Mouse (Mus musculus) embryonic facial prominence, embryonic 15.5 days (tissue): ENCODE measurements around the gene Zfp583. TPM values are rescaled to one million over a fixed set of nuclear protein-coding genes. Genes with fewer than 3 reads are reported as not detected.
"Not testable (repeated sequence)": the region's sequence is repeated elsewhere in the genome, so short reads cannot be mapped to it uniquely, and the experiment has no call there.

Experiments
- ATAC-seq: fragments of 200-750 bp; cut with Nextera tagmentation; 2 replicates; pipeline ENCODE4 v1.8.0; 2017; ENCODE audit warnings: low read depth, moderate TSS enrichment; ENCODE audit not compliant: insufficient number of reproducible peaks, low FRiP score, low TSS enrichment
- H3K27ac ChIP-seq: fragments of 300-500 bp; sonication (generic); replicated peaks from 2 replicates; pipeline ENCODE4 v1.5.1; 2015; ENCODE audit warnings: mild to moderate bottlenecking, inconsistent platforms
- H3K27me3 ChIP-seq: fragments of 300-500 bp; sonication (generic); 2 replicates; pipeline ENCODE4 v1.6.1; 2015; ENCODE audit warnings: inconsistent platforms
- H3K36me3 ChIP-seq: fragments of 300-500 bp; sonication (generic); 2 replicates; pipeline ENCODE4 v1.6.1; 2015; ENCODE audit warnings: mild to moderate bottlenecking, inconsistent platforms
- H3K4me1 ChIP-seq: fragments of 300-500 bp; sonication (generic); 2 replicates; pipeline ENCODE4 v1.6.1; 2015; ENCODE audit warnings: inconsistent platforms
- H3K4me2 ChIP-seq: fragments of 300-500 bp; sonication (generic); replicated peaks from 2 replicates; pipeline ENCODE4 v1.6.1; 2015; ENCODE audit warnings: mild to moderate bottlenecking, inconsistent platforms
- H3K4me3 ChIP-seq: fragments of 300-500 bp; sonication (generic); replicated peaks from 2 replicates; pipeline ENCODE4 v1.5.1; 2015; ENCODE audit warnings: mild to moderate bottlenecking, inconsistent platforms
- H3K9ac ChIP-seq: fragments of 300-500 bp; sonication (generic); 2 replicates; pipeline ENCODE4 v1.6.1; 2015; ENCODE audit warnings: inconsistent platforms
- H3K9me3 ChIP-seq: fragments of 300-500 bp; sonication (generic); replicated peaks from 2 replicates; pipeline ENCODE4 v1.6.1; 2016; ENCODE audit warnings: inconsistent platforms
- WGBS: fragments of 180-500 bp; shearing (Covaris S2); methylation state at CpG from one replicate; pipeline ENCODE4 v1.1.7; 2015; 5-methylcytosine and 5-hydroxymethylcytosine counted together
- polyA plus RNA-seq: library from polyadenylated mRNA; unstranded; fragments of >200 nt; fragmentation: Nextera tagmentation; extraction: Ambion mirVana; gene quantifications from 2 replicates; pipeline ENCODE4 v1.2.1, GENCODE M21; 2015

Gene Zfp583
- polyA plus RNA-seq, 1 experiment from 2014 or later = 5.9 TPM

- peaks cover under 1% of the 10 kb centered on the region; the same call in 1 of the 2 replicates for H3K36me3 ChIP-seq
- 54% methylated on average over 10 of the region's 10 CpGs for WGBS
Observed at GRCm38 (mm10) chr7:6358937-6359590, 28.0 kb upstream of the Zfp583 start.

GRCm38 (mm10) chr7:6358121-6358520 lies 27.0 kb upstream of the Zfp583 start:
- H3K4me2 ChIP-seq = no peak overlapping the region
- H3K4me3 ChIP-seq = no peak overlapping the region
- no peak overlapping the region for H3K9ac ChIP-seq
- no peaks in the 10 kb centered on the region for H3K27me3 ChIP-seq
- no peak overlapping the region for H3K27ac ChIP-seq
- H3K4me1 ChIP-seq = peaks cover 4% of the 10 kb centered on the region; the same call in 1 of the 2 replicates
- no peaks in the 10 kb centered on the region for H3K9me3 ChIP-seq
- H3K36me3 ChIP-seq = peaks cover 8% of the 10 kb centered on the region; the same call in 1 of the 2 replicates
- WGBS = 67% methylated on average over 2 of the region's 2 CpGs
- ATAC-seq = no peak

More at GRCm38 (mm10) chr7:6358937-6359590, 28.0 kb upstream of the Zfp583 start:
- H3K27me3 ChIP-seq = no peaks in the 10 kb centered on the region
- no peak for ATAC-seq
- H3K4me3 ChIP-seq = no peak overlapping the region
- H3K4me1 ChIP-seq = peaks cover 9% of the 10 kb centered on the region
- no peak overlapping the region for H3K27ac ChIP-seq
- H3K4me2 ChIP-seq = no peak overlapping the region
- H3K9me3 ChIP-seq = no peaks in the 10 kb centered on the region
- no peak overlapping the region for H3K9ac ChIP-seq

- no peaks in the 10 kb centered on the region for H3K9me3 ChIP-seq
- ATAC-seq = no peak
- H3K27ac ChIP-seq = no peak overlapping the region
- H3K27me3 ChIP-seq = no peaks in the 10 kb centered on the region
- H3K4me1 ChIP-seq = no peaks in the 10 kb centered on the region
- H3K4me2 ChIP-seq = peak overlapping the region; percentile 48
- WGBS = 25% methylated on average over 10 of the region's 10 CpGs
- no peaks in the 10 kb centered on the region for H3K36me3 ChIP-seq
- no peak overlapping the region for H3K9ac ChIP-seq
- peak overlapping the region; percentile 69 for H3K4me3 ChIP-seq
Observed at GRCm38 (mm10) chr7:6344124-6344523, 13.0 kb upstream of the Zfp583 start.

GRCm38 (mm10) chr7:6343501-6344071 lies 12.5 kb upstream of the Zfp583 start, which contains the start of gene Gm3854:
Gene Gm3854 (plus strand): TSS chr7:6343759.
- Histone ChIP-seq H3K4me2 (peak within 1 kb of the TSS; percentile 48), H3K27ac (peak within 1 kb of the TSS; percentile 61; the same call in 1 of the 2 replicates), H3K4me1 (no peaks in the 10 kb centered on the region), H3K9me3 (no peaks in the 10 kb centered on the region), H3K27me3 (no peaks in the 10 kb centered on the region), H3K9ac (peak within 1 kb of the TSS; percentile 12; the same call in 1 of the 2 replicates), H3K4me3 (peak within 1 kb of the TSS; percentile 69), H3K36me3 (no peaks in the 10 kb centered on the region)
- peak; percentile 85 for ATAC-seq
- WGBS = under 1% methylated on average over 26 of the region's 26 CpGs

- Histone ChIP-seq H3K27ac (no peak overlapping the region), H3K4me3 (no peak overlapping the region), H3K4me1 (no peaks in the 10 kb centered on the region), H3K9ac (no peak overlapping the region), H3K36me3 (no peaks in the 10 kb centered on the region), H3K9me3 (no peaks in the 10 kb centered on the region), H3K4me2 (no peak overlapping the region), H3K27me3 (no peaks in the 10 kb centered on the region)
- WGBS = 81% methylated on average over 5 of the region's 5 CpGs
- no peak for ATAC-seq
Observed at GRCm38 (mm10) chr7:6339865-6340264, 8.8 kb upstream of the Zfp583 start.

- peak overlapping the region; percentile 71 for H3K9ac ChIP-seq
- peak overlapping the region; percentile 69 for H3K4me2 ChIP-seq
- peaks cover 10% of the 10 kb centered on the region for H3K4me1 ChIP-seq
- H3K36me3 ChIP-seq = 0 out of 2 replicates have a peak, but pooled peaks cover 7% of the 10 kb centered on the region
- peak overlapping the region; percentile 72 for H3K27ac ChIP-seq
- ATAC-seq = peak; percentile 82
- H3K4me3 ChIP-seq = peak overlapping the region; percentile 62
- H3K9me3 ChIP-seq = no peaks in the 10 kb centered on the region
- H3K27me3 ChIP-seq = no peaks in the 10 kb centered on the region
- WGBS = 13% methylated on average over 23 of the region's 23 CpGs
Observed at GRCm38 (mm10) chr7:6330458-6331232, 440 bp downstream of the Zfp583 start.

GRCm38 (mm10) chr7:6300796-6301195 lies 30.3 kb downstream of the Zfp583 start:
- H3K36me3 ChIP-seq = peaks cover 47% of the 10 kb centered on the region
- not testable (repeated sequence) for H3K4me2 ChIP-seq, H3K27me3 ChIP-seq, H3K9ac ChIP-seq, H3K4me1 ChIP-seq, H3K9me3 ChIP-seq, H3K4me3 ChIP-seq, H3K27ac ChIP-seq, ATAC-seq
- WGBS = 69% methylated on average over 11 of the region's 11 CpGs

GRCm38 (mm10) chr7:6291121-6291520 lies 40.0 kb downstream of the Zfp583 start:
- WGBS = 76% methylated on average over 6 of the region's 6 CpGs
- not testable (repeated sequence) for H3K27me3 ChIP-seq, H3K27ac ChIP-seq, H3K4me1 ChIP-seq, ATAC-seq, H3K9ac ChIP-seq, H3K9me3 ChIP-seq, H3K4me2 ChIP-seq, H3K4me3 ChIP-seq
- peaks cover 17% of the 10 kb centered on the region; the same call in 1 of the 2 replicates for H3K36me3 ChIP-seq

GRCm38 (mm10) chr7:6286921-6287531 lies 44.1 kb downstream of the Zfp583 start:
- Histone ChIP-seq H3K4me1 (peaks cover 13% of the 10 kb centered on the region), H3K9me3 (no peaks in the 10 kb centered on the region), H3K36me3 (no peaks in the 10 kb centered on the region), H3K27me3 (no peaks in the 10 kb centered on the region), H3K27ac (peak overlapping the region; percentile 73; the same call in 1 of the 2 replicates), H3K4me2 (peak overlapping the region; percentile 65), H3K9ac (peak overlapping the region; percentile 28), H3K4me3 (peak overlapping the region; percentile 56)
- peak; percentile 3; the same call in 1 of the 2 replicates for ATAC-seq
- 32% methylated on average over 15 of the region's 15 CpGs for WGBS

GRCm38 (mm10) chr7:6285842-6286705 lies 45.0 kb downstream of the Zfp583 start, which contains the start of gene Zfp667:
Gene Zfp667 (plus strand): TSS chr7:6286579.
- Histone ChIP-seq H3K4me3 (peak within 1 kb of the TSS; percentile 56), H3K36me3 (no peaks in the 10 kb centered on the region), H3K9me3 (no peaks in the 10 kb centered on the region), H3K4me1 (peaks cover 13% of the 10 kb centered on the region), H3K27me3 (no peaks in the 10 kb centered on the region), H3K27ac (peak within 1 kb of the TSS; percentile 73), H3K4me2 (peak within 1 kb of the TSS; percentile 65), H3K9ac (peak within 1 kb of the TSS; percentile 35)
- peak; percentile 90 for ATAC-seq
- WGBS = 3% methylated on average over 50 of the region's 50 CpGs
